Mouse (Mus musculus) limb, embryonic 11.5 days (tissue): ENCODE results near the gene Gnai1. TPM values are rescaled to one million over a fixed set of nuclear protein-coding genes. Genes with fewer than 3 reads are reported as not detected.
"Not testable (repeated sequence)": the region's sequence is repeated elsewhere in the genome, so short reads cannot be mapped to it uniquely, and the experiment has no call there.

Experiments
- ATAC-seq: fragments of 200-750 bp; cut with Nextera tagmentation; 2 replicates; pipeline ENCODE4 v1.8.0; 2017; ENCODE audit warnings: low read depth; ENCODE audit not compliant: insufficient number of reproducible peaks, low FRiP score, low TSS enrichment
- DNase-seq: peaks from one replicate; pipeline ENCODE4 v3.0.0-alpha.2; 2015; ENCODE audit warnings: low spot score
- H3K27ac ChIP-seq: fragments of 300-500 bp; sonication (generic); replicated peaks from 2 replicates; pipeline ENCODE4 v1.5.1; 2014; ENCODE audit warnings: low read depth, mild to moderate bottlenecking, low read length
- H3K27me3 ChIP-seq: fragments of 300-500 bp; sonication (generic); 2 replicates; pipeline ENCODE4 v1.6.1; 2014; ENCODE audit warnings: mild to moderate bottlenecking, low read length, mixed read lengths; ENCODE audit not compliant: control insufficient read depth, insufficient read depth
- H3K36me3 ChIP-seq: fragments of 300-500 bp; sonication (generic); 2 replicates; pipeline ENCODE4 v1.6.1; 2014; ENCODE audit warnings: mild to moderate bottlenecking, low read length, moderate library complexity, mixed read lengths; ENCODE audit not compliant: control insufficient read depth, insufficient read depth
- H3K4me1 ChIP-seq: fragments of 300-500 bp; sonication (generic); 2 replicates; pipeline ENCODE4 v1.6.1; 2014; ENCODE audit warnings: low read length, mixed read lengths; ENCODE audit not compliant: control insufficient read depth, insufficient read depth
- H3K4me2 ChIP-seq: fragments of 300-500 bp; sonication (generic); 2 replicates; pipeline ENCODE4 v1.6.1; 2014; ENCODE audit warnings: low read depth, mild to moderate bottlenecking, moderate library complexity; ENCODE audit not compliant: severe bottlenecking
- H3K4me3 ChIP-seq: fragments of 300-500 bp; sonication (generic); 2 replicates; pipeline ENCODE4 v1.5.1; 2014; ENCODE audit warnings: low read depth, low read length
- H3K9ac ChIP-seq: fragments of 300-500 bp; sonication (generic); 2 replicates; pipeline ENCODE4 v1.6.1; 2014; ENCODE audit warnings: mild to moderate bottlenecking, low read length
- H3K9me3 ChIP-seq: fragments of 300-500 bp; sonication (generic); 2 replicates; pipeline ENCODE4 v1.6.1; 2016; ENCODE audit warnings: low read length; ENCODE audit not compliant: control insufficient read depth
- WGBS: fragments of 180-500 bp; shearing (Covaris S2); extraction: QIAGEN DNeasy Blood & Tissue Kit; methylation state at CpG from one replicate; pipeline ENCODE4 v1.1.7; 2014; 5-methylcytosine and 5-hydroxymethylcytosine counted together
- polyA plus RNA-seq: library from polyadenylated mRNA; unstranded; fragments of >200 nt; fragmentation: Nextera tagmentation; extraction: Ambion mirVana; gene quantifications from 2 replicates; pipeline ENCODE4 v1.2.1, GENCODE M21; 2014

Gnai1 gene
- polyA plus RNA-seq, 1 experiment from 2014 or later, result 22.7 TPM

DNA sequence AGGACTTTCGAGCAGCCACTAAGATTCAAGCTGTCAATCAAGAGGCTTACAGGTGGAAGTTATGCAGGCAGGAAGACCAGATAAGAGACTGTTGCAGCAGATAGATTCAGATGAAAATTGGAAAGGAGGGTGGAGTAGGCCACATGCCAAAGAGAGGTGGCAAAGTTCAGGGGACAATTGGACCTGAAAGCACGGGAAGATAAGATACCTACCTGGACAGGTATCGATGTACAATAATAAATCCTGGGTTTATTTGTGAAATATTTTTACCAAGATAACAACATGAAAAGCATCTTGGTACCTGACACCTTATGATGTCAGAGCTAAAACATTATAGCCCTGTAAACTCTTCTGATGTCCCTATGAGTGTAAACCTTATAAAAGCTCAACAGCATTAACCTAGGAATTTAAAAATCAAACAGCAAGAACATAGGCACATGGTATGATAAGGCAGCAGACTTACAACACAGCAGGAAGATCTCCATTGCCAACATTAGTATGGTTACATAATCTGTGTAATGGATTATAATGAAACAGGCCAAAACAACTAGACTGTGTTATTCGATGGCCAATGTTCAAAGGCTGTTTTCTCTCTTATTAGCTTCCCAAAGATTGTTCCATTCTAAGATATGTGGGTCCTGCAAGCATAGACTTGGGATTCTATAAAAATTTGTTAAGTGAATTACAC lies 16.6 kb downstream of the Gnai1 start:
- H3K36me3 ChIP-seq, result no peaks in the 10 kb centered on the region
- no peak overlapping the region for H3K4me3 ChIP-seq
- ATAC-seq (no peak), DNase-seq (no peak)
- no peak overlapping the region for H3K27ac ChIP-seq
- H3K9ac ChIP-seq, result no peak overlapping the region
- 91% methylated on average over 4 of the region's 4 CpGs for WGBS
- no peak overlapping the region for H3K4me2 ChIP-seq
- H3K27me3 ChIP-seq, result no peaks in the 10 kb centered on the region
- H3K9me3 ChIP-seq, result no peaks in the 10 kb centered on the region
- H3K4me1 ChIP-seq, result no peaks in the 10 kb centered on the region

DNA sequence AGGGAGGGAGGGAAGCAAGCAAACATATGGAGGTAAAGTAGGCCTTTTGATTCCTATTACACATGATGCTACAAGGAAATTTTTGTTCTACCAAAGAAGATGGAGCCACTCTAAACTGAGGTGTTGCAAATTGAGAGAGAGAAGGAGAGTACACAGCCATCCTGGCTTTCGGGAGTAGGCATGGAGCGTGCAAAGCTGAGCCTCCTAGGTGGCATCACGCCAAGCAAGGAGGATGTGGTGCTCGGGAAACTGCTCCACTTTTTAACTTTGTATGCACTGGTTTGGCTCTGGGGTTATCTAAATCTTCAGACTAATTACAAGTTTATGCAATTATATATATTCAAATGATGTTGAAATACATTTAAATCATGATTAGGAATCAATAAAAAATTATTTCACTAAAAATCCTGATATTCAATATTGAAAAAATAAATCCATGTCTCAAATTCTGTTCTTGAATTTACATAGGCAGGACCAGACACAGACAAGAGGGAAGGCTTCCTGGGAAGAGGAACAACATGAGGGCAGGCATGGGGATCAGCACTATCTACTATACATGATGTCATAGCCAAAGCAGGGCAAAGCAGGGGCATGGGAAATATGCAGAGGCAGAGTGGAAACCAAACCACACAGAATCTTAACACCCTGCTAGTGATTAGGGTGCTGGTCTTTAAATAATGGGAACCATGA lies 17.2 kb downstream of the Gnai1 start:
- no peak for ATAC-seq
- 90% methylated on average over 4 of the region's 4 CpGs for WGBS

DNA sequence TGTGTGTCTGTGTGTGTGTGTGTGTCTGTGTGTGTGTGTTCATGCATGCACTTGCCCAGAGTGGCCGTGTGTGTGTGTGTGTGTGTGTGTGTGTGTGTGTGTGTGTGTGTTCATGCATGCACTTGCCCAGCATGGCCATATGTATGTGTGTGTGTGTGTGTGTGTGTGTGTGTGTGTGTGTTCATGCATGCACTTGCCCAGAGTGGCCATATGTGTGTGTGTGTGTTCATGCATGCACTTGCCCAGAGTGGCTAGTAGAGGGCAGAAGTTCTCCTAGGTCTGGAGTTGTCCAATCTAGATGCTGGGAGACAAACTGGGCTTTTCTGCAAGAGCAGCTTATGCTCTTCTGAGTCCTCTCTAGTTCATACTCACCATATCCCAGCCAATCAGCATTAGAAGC lies 18.3 kb downstream of the Gnai1 start:
- 91% methylated on average over 1 of the region's 1 CpGs for WGBS
- not testable (repeated sequence) for DNase-seq, ATAC-seq

More for the DNA sequence above, 17.2 kb downstream of the Gnai1 start:
- Histone ChIP-seq H3K36me3 (no peaks in the 10 kb centered on the region), H3K4me2 (no peak overlapping the region), H3K4me1 (no peaks in the 10 kb centered on the region), H3K27ac (no peak overlapping the region), H3K9ac (no peak overlapping the region), H3K4me3 (no peak overlapping the region), H3K27me3 (no peaks in the 10 kb centered on the region), H3K9me3 (no peaks in the 10 kb centered on the region)
- DNase-seq, result no peak

DNA sequence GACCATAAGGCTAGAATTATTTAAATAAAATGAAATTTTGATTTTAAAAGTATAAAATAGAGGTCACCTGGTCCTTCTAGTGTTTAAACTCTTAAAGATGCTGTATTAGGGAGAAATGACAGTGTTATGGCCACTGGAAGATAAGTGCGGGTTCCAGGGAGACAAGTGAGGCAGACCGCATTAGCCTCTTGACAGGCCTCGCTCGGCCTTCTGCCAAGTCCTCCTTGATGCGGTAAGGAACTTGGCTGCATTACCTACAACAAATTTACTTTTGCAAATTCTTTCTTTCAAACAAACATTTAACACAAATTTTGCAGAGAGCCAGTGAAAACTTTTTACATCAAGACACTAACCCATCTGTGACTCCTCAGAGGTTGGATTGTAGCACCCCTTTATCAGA lies 27.9 kb downstream of the Gnai1 start:
- Histone ChIP-seq H3K27me3 (no peaks in the 10 kb centered on the region), H3K9me3 (no peaks in the 10 kb centered on the region), H3K27ac (no peak overlapping the region), H3K36me3 (no peaks in the 10 kb centered on the region), H3K4me2 (no peak overlapping the region), H3K9ac (no peak overlapping the region), H3K4me1 (no peaks in the 10 kb centered on the region), H3K4me3 (no peak overlapping the region)
- DNase-seq, result no peak
- ATAC-seq, result no peak
- 95% methylated on average over 5 of the region's 5 CpGs for WGBS

More for the DNA sequence above, 18.3 kb downstream of the Gnai1 start:
- not testable (repeated sequence) for H3K9me3 ChIP-seq, H3K4me1 ChIP-seq, H3K9ac ChIP-seq, H3K27ac ChIP-seq, H3K36me3 ChIP-seq, H3K4me2 ChIP-seq, H3K4me3 ChIP-seq, H3K27me3 ChIP-seq

DNA sequence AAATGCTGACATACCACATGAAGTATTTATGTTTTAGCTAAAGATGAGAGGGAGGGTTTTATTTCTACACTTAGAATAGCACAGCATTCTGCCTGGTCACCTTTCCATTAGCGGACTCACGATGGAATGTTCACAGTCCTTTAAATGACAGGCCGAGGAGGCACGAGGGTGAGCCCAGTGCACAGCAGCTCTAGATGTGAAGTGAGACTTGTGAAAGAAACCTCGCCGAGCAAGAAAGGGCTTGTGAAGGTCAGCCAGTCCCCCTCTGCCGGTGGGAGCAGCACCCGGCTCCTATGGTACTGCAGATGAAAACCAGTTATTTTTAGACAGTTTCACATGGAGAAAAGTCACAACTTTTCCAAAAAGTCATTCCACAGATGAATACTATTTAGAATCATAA lies 29.4 kb downstream of the Gnai1 start:
- DNase-seq, result no peak
- H3K4me3 ChIP-seq, result no peak overlapping the region
- 59% methylated on average over 8 of the region's 8 CpGs for WGBS
- no peak overlapping the region for H3K4me2 ChIP-seq
- no peak overlapping the region for H3K9ac ChIP-seq
- no peaks in the 10 kb centered on the region for H3K27me3 ChIP-seq
- no peaks in the 10 kb centered on the region for H3K9me3 ChIP-seq
- no peaks in the 10 kb centered on the region for H3K4me1 ChIP-seq
- H3K36me3 ChIP-seq, result no peaks in the 10 kb centered on the region
- ATAC-seq, result no peak
- no peak overlapping the region for H3K27ac ChIP-seq

DNA sequence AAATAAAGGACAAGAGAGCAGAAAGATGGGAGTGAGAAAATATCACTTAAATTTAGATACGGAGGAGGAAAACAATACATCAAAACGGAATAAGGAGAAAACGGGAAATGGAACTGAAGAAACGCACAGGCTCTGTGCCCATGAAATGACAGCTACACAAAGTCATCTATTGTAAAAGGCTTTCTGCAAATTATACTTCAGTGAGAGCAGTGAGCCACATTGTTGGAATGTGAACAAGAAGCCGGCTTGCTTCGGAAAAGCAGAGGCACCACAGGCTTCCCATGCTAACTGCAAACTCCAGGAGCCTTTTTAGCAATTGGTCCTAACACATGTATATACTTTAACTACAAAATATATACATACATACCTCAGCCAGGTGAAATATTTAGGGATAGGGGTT lies 34.0 kb downstream of the Gnai1 start:
- Histone ChIP-seq H3K4me3 (no peak overlapping the region), H3K4me1 (no peaks in the 10 kb centered on the region), H3K36me3 (no peaks in the 10 kb centered on the region), H3K9me3 (no peaks in the 10 kb centered on the region), H3K4me2 (no peak overlapping the region), H3K9ac (no peak overlapping the region), H3K27me3 (no peaks in the 10 kb centered on the region), H3K27ac (no peak overlapping the region)
- no peak for DNase-seq
- ATAC-seq, result no peak
- WGBS, result 85% methylated on average over 6 of the region's 6 CpGs

DNA sequence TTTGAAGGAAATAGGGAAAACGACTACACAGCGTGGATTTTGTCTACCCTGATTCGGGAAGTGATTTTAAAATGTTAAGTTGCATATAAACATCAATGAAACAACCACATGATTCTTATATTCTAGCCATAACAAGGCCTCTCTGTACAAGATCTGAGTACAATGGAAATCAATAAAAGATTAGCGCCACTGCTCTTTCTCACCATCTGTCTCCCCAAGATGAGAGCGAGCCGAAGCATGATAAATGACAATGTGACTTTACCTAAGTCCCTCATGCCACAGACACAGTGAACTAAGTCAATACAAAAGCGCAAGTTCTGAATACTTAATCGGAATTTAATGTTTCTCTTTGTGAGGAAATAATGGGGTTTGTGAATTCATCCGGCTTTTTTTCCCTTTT lies 36.6 kb downstream of the Gnai1 start:
- no peaks in the 10 kb centered on the region for H3K27me3 ChIP-seq
- H3K4me3 ChIP-seq, result no peak overlapping the region
- no peaks in the 10 kb centered on the region for H3K4me1 ChIP-seq
- no peaks in the 10 kb centered on the region for H3K9me3 ChIP-seq
- H3K36me3 ChIP-seq, result no peaks in the 10 kb centered on the region
- no peak overlapping the region for H3K9ac ChIP-seq
- ATAC-seq (no peak), DNase-seq (no peak)
- WGBS, result 90% methylated on average over 9 of the region's 9 CpGs
- H3K27ac ChIP-seq, result no peak overlapping the region
- no peak overlapping the region for H3K4me2 ChIP-seq

DNA sequence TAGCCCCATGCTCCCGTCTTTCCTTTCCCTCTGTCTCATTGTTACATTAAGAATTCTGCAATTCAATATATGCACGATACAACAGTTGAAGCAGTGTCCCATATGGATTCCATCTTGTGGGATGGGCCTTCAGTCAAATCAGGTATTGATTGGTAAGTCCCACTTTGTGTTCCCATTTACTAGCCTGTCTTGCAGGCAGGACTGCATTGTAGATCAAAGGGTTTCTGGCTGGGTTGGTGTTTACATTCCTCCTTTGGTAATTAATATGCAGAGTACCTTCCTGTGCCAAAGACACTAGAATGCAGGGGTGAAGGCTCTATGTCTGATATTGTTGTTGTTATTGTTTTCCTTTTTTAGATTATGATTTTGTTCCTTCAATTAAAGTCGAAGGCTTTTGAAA lies 38.5 kb downstream of the Gnai1 start:
- ATAC-seq, result no peak
- WGBS, result 68% methylated on average over 3 of the region's 3 CpGs

More for the DNA sequence above, 38.5 kb downstream of the Gnai1 start:
- H3K4me3 ChIP-seq, result no peak overlapping the region
- no peak overlapping the region for H3K9ac ChIP-seq
- H3K4me1 ChIP-seq, result no peaks in the 10 kb centered on the region
- H3K4me2 ChIP-seq, result no peak overlapping the region
- no peaks in the 10 kb centered on the region for H3K27me3 ChIP-seq
- no peaks in the 10 kb centered on the region for H3K36me3 ChIP-seq
- H3K9me3 ChIP-seq, result no peaks in the 10 kb centered on the region
- H3K27ac ChIP-seq, result no peak overlapping the region
- DNase-seq, result no peak
